Mouse (Mus musculus): ENCODE results near the gene Ube2g2. TPM values are rescaled to one million over a fixed set of nuclear protein-coding genes. Genes with fewer than 3 reads are reported as not detected.

Gene Ube2g2
- total RNA-seq (2015; ENCODE audit: low replicate concordance) (6.1 and 7.5 TPM in 2 replicates), total RNA-seq (2017; ENCODE audit: low replicate concordance) (10.5 and 14.4 TPM in 2 replicates)

GRCm38 (mm10) chr10:77622055-77622988 is at the start of gene Ube2g2:
Gene Ube2g2, plus strand, starts transcription at chr10:77622275.
- ATAC-seq (replicated peaks; ENCODE audit: low FRiP score, poor library complexity, severe bottlenecking) = peak; percentile 95

- ATAC-seq (replicated peaks; ENCODE audit: low FRiP score, poor library complexity, severe bottlenecking) = no peak
Observed at GRCm38 (mm10) chr10:77573162-77573561, 48.9 kb upstream of the Ube2g2 start.

GRCm38 (mm10) chr10:77580027-77580920 is 41.8 kb upstream of the Ube2g2 start:
- ATAC-seq (replicated peaks; ENCODE audit: low FRiP score, poor library complexity, severe bottlenecking) = no peak

- ATAC-seq (replicated peaks; ENCODE audit: low FRiP score, poor library complexity, severe bottlenecking) = peak; percentile 4; the same call in 1 of the 2 replicates
Observed at GRCm38 (mm10) chr10:77581023-77581407, 41.1 kb upstream of the Ube2g2 start.

- ATAC-seq (replicated peaks; ENCODE audit: low FRiP score, poor library complexity, severe bottlenecking) = peak; percentile 95
Observed at GRCm38 (mm10) chr10:77581408-77582284, 40.4 kb upstream of the Ube2g2 start, which contains the start of gene Pttg1ip. Gene Pttg1ip, plus strand, starts transcription at chr10:77581720.

DNA sequence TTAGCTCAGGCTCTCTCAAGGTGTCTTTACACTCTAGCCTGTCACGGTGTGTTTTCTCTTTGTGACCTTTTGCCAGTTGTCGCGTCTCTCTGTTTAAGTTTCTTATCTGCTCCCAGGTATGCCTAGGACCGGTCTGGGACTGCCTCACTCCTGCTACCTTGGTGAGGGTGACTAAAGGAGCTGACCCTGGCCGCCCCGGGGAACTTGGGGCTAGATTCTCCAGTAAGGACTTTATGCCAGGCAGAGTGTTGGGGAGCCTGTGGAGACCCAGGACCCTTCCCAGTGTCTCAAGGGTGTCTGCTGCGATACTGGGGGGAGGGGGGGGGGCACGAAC is 39.8 kb upstream of the Ube2g2 start:
- no peak for ATAC-seq (replicated peaks; ENCODE audit: low FRiP score, poor library complexity, severe bottlenecking)

DNA sequence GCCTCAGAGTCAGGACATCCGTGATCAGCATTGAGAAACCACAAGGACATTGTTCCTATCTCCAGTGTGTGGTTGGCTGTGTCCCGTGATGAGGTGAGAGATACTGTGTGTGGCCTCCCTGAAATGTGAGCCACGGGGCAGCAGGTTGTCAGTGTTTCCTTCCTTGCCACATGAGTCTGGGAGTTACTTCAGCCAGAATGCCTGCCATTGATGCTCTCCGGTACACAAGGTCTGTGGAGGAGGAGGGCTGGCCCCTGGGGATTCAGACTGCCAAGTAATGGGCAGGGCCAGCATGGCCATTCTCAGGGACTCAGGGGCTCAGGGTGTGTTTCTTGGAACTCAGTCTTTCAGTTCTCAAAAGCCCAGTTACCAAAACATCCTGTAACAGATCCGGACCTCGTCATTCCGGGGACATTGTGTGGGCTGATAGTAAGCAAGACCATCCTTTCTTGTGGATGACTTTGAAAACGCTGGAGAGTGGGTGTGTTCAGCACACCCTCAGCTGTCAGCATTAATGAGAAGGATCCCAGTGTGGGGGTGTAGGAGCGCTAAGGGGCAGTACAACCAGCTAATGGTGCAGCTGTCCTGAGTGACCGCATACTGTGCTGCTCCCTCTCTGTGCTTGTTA is 38.2 kb upstream of the Ube2g2 start:
- ATAC-seq (replicated peaks; ENCODE audit: low FRiP score, poor library complexity, severe bottlenecking) = no peak

DNA sequence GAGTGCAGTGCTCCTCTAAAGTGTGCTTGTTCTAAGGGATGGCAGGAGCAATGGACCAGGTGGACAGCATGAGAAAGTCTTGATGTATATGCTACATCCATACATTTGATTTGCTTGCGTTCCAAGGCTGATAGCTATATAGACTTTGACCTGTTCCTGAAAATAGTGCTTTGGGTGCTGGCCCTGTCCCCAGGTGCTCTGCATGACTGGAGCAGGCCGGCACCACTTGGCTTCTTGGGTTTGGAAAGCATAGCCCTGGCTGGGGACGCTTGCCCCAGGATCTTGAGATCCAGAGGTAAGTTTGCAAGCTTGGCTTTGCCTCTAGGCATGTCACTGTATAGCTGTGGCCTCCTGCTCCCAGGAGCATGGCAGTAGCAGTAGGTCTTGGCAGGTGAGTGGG is 35.4 kb upstream of the Ube2g2 start:
- no peak for ATAC-seq (replicated peaks; ENCODE audit: low FRiP score, poor library complexity, severe bottlenecking)

- no peak for ATAC-seq (replicated peaks; ENCODE audit: low FRiP score, poor library complexity, severe bottlenecking)
Observed at GRCm38 (mm10) chr10:77587091-77587775, 34.8 kb upstream of the Ube2g2 start.

- no peak for ATAC-seq (replicated peaks; ENCODE audit: low FRiP score, poor library complexity, severe bottlenecking)
Observed at GRCm38 (mm10) chr10:77588036-77588435, 34.0 kb upstream of the Ube2g2 start.

DNA sequence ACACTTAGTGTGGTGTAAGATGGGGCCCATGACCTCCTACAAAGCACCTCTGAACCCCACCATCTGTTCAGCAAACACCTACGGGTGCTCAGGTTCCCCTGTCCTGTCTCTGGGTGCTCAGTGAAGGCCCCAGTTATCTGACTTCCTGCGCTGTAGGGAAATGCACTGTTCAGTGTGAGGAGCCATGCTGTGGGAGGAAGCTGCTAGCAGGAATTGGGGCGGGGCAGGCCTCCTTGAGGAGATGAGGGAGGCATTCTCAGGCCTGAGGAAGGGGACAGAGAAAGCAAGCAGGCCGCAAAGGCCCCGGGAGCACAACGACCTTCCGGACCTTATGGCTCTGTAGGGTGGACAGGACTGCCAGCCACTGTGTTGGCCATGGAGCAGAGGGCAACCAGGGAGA is 33.0 kb upstream of the Ube2g2 start:
- ATAC-seq (replicated peaks; ENCODE audit: low FRiP score, poor library complexity, severe bottlenecking) = no peak

GRCm38 (mm10) chr10:77589749-77590148 is 32.3 kb upstream of the Ube2g2 start:
- no peak for ATAC-seq (replicated peaks; ENCODE audit: low FRiP score, poor library complexity, severe bottlenecking)

DNA sequence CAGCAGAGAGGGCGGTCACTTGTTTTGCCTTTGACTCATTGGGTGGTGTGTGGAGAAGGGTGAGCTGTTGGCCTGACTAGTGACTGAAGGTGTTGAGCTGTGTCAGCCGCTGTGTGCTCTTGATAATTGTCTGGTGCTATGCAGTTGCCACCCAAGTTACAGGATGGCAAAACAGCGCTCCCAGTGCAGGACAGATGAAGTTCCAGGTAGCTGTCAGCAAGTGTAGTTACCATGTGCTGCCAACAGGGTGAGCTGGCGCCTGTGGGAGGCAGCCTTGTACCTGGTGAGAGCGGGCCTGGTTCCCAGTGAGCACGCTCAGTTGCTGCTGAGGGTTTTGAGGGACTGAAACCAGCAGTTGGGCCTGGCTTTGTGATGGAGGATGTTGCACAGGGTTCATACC is 31.3 kb upstream of the Ube2g2 start:
- ATAC-seq (replicated peaks; ENCODE audit: low FRiP score, poor library complexity, severe bottlenecking) = peak; percentile 91

DNA sequence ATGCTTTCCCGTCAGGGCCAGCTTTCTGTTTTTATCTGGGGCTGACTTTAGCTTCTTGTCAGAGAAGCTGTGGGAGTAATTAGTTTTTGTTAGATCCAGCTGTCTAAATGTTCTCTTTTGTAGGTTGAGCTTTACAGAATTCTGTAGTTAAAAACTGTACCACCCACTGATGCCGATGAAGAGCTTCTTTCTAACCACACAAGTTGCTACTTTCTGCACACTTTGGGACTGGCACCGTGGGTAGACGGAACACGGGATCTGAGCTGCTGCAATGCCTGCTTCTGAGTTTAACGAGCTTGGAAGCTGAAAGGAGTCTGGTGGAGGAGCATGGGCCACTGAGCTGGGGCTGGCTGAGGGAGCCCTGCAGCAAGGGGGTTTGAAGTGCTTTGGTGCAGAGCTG is 30.5 kb upstream of the Ube2g2 start:
- ATAC-seq (replicated peaks; ENCODE audit: low FRiP score, poor library complexity, severe bottlenecking) = no peak

- ATAC-seq (replicated peaks; ENCODE audit: low FRiP score, poor library complexity, severe bottlenecking) = no peak
Observed at GRCm38 (mm10) chr10:77596060-77596459, 26.0 kb upstream of the Ube2g2 start.

GRCm38 (mm10) chr10:77603021-77603420 is 19.1 kb upstream of the Ube2g2 start:
- ATAC-seq (replicated peaks; ENCODE audit: low FRiP score, poor library complexity, severe bottlenecking) = no peak

GRCm38 (mm10) chr10:77604111-77604510 is 18.0 kb upstream of the Ube2g2 start:
- no peak for ATAC-seq (replicated peaks; ENCODE audit: low FRiP score, poor library complexity, severe bottlenecking)

- no peak for ATAC-seq (replicated peaks; ENCODE audit: low FRiP score, poor library complexity, severe bottlenecking)
Observed at GRCm38 (mm10) chr10:77604958-77605357, 17.1 kb upstream of the Ube2g2 start.

DNA sequence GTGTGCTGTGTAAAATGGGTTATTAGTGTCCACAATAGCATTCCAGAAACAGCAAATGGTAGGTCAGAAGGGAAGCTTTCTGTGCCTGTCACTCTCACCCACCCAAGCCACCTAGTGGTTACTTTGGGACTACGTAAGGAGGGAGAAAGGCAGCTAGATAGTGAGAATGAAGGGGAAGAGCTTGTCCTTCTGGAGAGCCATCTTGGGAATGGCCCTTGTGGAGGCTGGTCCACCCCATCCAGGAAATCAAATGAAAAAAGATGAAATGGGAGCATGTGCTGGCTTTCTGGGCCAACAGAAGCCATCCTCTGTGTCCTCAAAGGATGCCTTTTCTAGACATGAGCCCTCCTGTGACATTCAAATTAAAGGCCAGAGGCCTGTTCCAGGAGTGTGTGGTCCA is 16.7 kb upstream of the Ube2g2 start:
- ATAC-seq (replicated peaks; ENCODE audit: low FRiP score, poor library complexity, severe bottlenecking) = peak; percentile 56

Measured in erythroblast, adult 5-6 weeks (primary cell).